Mouse (Mus musculus): ENCODE measurements around the gene Lpp.

- no peak for TF ChIP-seq POLR2A (IDR thresholded peaks at IDR 0.05; ENCODE audit: borderline replicate concordance, insufficient read depth, low read length)
- no peak for TF ChIP-seq CTCF (IDR thresholded peaks at IDR 0.05; ENCODE audit: borderline replicate concordance, insufficient read depth, low read depth, low read length)
Observed at GRCm38 (mm10) chr16:24655116-24655515, 261.8 kb downstream of the Lpp start.

Measured in cerebellum, adult 2 months (tissue).